Mouse (Mus musculus) testis, adult 2 months (tissue): Measurements from ENCODE around the gene Acot11. TPM values are rescaled to one million over a fixed set of nuclear protein-coding genes. Genes with fewer than 3 reads are reported as not detected.

Source experiments
- H3K27ac ChIP-seq: fragments of 200-500 bp; 2 replicates; pipeline ENCODE4 v1.5.1; 2012; ENCODE audit warnings: low read depth, low read length; ENCODE audit not compliant: control insufficient read depth, insufficient read depth
- H3K27me3 ChIP-seq: fragments of 200-500 bp; 2 replicates; pipeline ENCODE4 v1.6.1; 2012; ENCODE audit warnings: mild to moderate bottlenecking, low read length, moderate library complexity; ENCODE audit not compliant: control insufficient read depth, insufficient read depth
- H3K36me3 ChIP-seq: fragments of 200-500 bp; 2 replicates; pipeline ENCODE4 v1.6.1; 2012; ENCODE audit warnings: mild to moderate bottlenecking, low read length; ENCODE audit not compliant: control insufficient read depth, insufficient read depth
- H3K4me1 ChIP-seq: fragments of 200-500 bp; 2 replicates; pipeline ENCODE4 v1.6.1; 2012; ENCODE audit warnings: low read length; ENCODE audit not compliant: control insufficient read depth, insufficient read depth
- H3K4me3 ChIP-seq: fragments of 200-500 bp; 2 replicates; pipeline ENCODE4 v1.5.1; 2012; ENCODE audit warnings: low read depth, mild to moderate bottlenecking, low read length, moderate library complexity, mixed read lengths; ENCODE audit not compliant: control insufficient read depth
- CTCF ChIP-seq: fragments of 200-500 bp; IDR thresholded peaks from 2 replicates; pipeline ENCODE4 v1.5.1; 2012; ENCODE audit warnings: low read depth, mild to moderate bottlenecking, inconsistent platforms, low read length, moderate library complexity; ENCODE audit not compliant: control insufficient read depth, insufficient read depth, insufficient replicate concordance
- POLR2A ChIP-seq: fragments of 200-500 bp; IDR thresholded peaks from 2 replicates; pipeline ENCODE4 v1.6.1; 2012; ENCODE audit warnings: low read depth, mild to moderate bottlenecking, inconsistent platforms, low read length, moderate library complexity; ENCODE audit not compliant: control insufficient read depth
- polyA plus RNA-seq: library from polyadenylated mRNA; depleted of rRNA; stranded (reverse); fragments of >200 nt; gene quantifications from 2 replicates; pipeline ENCODE4 v1.2.3, GENCODE M21; 2012

Acot11 gene
- polyA plus RNA-seq, 1 experiment, result 0.93 TPM

- Histone ChIP-seq H3K27me3 (no peaks in the 10 kb centered on the region), H3K36me3 (no peaks in the 10 kb centered on the region), H3K27ac (no peak within 1 kb of the TSS), H3K4me3 (no peak within 1 kb of the TSS), H3K4me1 (no peaks in the 10 kb centered on the region)
- no peak for TF ChIP-seq CTCF
- TF ChIP-seq POLR2A, result no peak
These were observed 71.2 kb downstream of the Acot11 start, which contains the start of gene Fam151a for GRCm38 (mm10) chr4:106733636-106734035. Fam151a (plus strand) TSS chr4:106733889.

DNA sequence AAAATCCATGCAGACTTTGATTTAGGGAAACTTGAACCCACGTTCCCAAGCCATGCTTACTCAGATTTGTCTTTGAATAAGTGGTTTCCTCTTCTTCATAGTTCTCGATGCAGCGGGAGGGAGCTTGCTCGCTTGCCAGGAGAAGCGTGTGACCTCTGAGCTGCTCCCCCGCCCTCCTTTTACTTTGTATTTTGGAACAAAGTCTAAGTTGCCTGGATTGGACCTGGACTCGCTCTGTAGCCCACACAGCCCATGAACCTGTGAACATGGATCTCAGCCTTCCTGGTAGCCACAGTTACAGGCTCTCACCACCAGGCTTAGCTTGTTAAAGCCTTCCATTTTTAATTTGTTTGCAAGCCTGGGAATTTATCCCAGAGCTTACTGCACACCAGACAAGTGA lies 74.0 kb downstream of the Acot11 start, which contains the start of gene Mroh7:
Mroh7 (minus strand) TSS at position 112 of the 400 bp plus-strand sequence.
- H3K4me3 ChIP-seq, result no peak within 1 kb of the TSS
- H3K4me1 ChIP-seq, result no peaks in the 10 kb centered on the region
- TF ChIP-seq POLR2A (no peak), CTCF (no peak)
- no peaks in the 10 kb centered on the region for H3K27me3 ChIP-seq
- H3K27ac ChIP-seq, result no peak within 1 kb of the TSS
- H3K36me3 ChIP-seq, result no peaks in the 10 kb centered on the region

- Histone ChIP-seq H3K27me3 (no peaks in the 10 kb centered on the region), H3K36me3 (no peaks in the 10 kb centered on the region), H3K27ac (no peak overlapping the region), H3K4me1 (no peaks in the 10 kb centered on the region), H3K4me3 (no peak overlapping the region)
- TF ChIP-seq CTCF (no peak), POLR2A (no peak)
These were observed 84.2 kb downstream of the Acot11 start for GRCm38 (mm10) chr4:106720631-106721030.

DNA sequence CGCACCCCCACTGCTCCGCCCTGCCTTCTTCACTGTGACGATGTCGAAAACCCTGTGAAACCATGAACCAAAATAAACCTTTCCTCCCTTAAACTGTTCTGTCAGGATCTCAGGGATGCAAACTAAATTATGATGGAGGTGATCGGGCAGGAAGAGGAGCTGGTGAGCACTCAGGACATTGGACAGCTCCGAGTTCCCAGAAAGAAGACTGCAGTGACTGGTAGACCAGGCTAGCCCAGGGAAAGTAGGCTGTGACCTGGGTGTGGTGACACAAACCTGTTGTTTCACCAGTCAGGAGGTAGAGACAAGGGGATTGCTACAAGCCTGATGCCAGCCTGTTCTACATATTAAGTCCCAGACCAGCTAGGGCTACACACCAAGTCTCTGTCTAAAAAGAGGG lies 91.2 kb downstream of the Acot11 start:
- Histone ChIP-seq H3K27me3 (no peaks in the 10 kb centered on the region), H3K36me3 (no peaks in the 10 kb centered on the region), H3K4me3 (no peak overlapping the region), H3K4me1 (no peaks in the 10 kb centered on the region), H3K27ac (no peak overlapping the region)
- TF ChIP-seq POLR2A, result no peak

GRCm38 (mm10) chr4:106708408-106708807 lies 96.4 kb downstream of the Acot11 start:
- H3K27me3 ChIP-seq, result no peaks in the 10 kb centered on the region
- no peak overlapping the region for H3K4me3 ChIP-seq
- no peak for TF ChIP-seq POLR2A
- TF ChIP-seq CTCF, result peak; percentile 96
- H3K4me1 ChIP-seq, result peaks cover 2% of the 10 kb centered on the region
- no peaks in the 10 kb centered on the region for H3K36me3 ChIP-seq
- no peak overlapping the region for H3K27ac ChIP-seq

- Histone ChIP-seq H3K4me3 (no peak overlapping the region), H3K36me3 (no peaks in the 10 kb centered on the region), H3K4me1 (peaks cover 2% of the 10 kb centered on the region), H3K27ac (no peak overlapping the region), H3K27me3 (no peaks in the 10 kb centered on the region)
- no peak for TF ChIP-seq POLR2A
- TF ChIP-seq CTCF, result no peak
These were observed 96.8 kb downstream of the Acot11 start for GRCm38 (mm10) chr4:106707957-106708356.

- no peaks in the 10 kb centered on the region for H3K36me3 ChIP-seq
- H3K27me3 ChIP-seq, result no peaks in the 10 kb centered on the region
- TF ChIP-seq CTCF (no peak), POLR2A (no peak)
- peaks cover 2% of the 10 kb centered on the region for H3K4me1 ChIP-seq
- no peak overlapping the region for H3K4me3 ChIP-seq
- H3K27ac ChIP-seq, result no peak overlapping the region
These were observed 99.6 kb downstream of the Acot11 start for GRCm38 (mm10) chr4:106705096-106705665.

DNA sequence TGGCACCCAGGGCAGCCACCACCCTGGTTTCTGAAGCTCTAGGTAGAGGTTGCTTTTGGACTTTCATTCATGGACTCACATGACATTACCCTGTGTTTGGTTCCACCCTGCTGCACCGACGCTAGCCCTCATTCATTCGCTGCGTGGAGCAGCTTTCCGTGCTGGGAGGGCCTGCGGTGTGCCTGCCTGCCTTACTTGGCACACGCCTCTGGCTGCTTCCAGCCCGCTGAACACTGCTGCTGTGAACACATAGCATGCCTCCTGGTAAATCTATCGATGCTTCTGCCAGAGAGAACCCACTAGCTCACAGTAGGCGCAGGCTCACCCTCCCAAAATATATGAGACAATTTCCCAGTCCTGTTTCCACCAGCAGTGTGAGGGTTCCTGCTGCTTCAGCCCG lies 100.4 kb downstream of the Acot11 start:
- Histone ChIP-seq H3K27ac (no peak overlapping the region), H3K36me3 (no peaks in the 10 kb centered on the region), H3K4me1 (peaks cover 2% of the 10 kb centered on the region), H3K27me3 (no peaks in the 10 kb centered on the region), H3K4me3 (no peak overlapping the region)
- TF ChIP-seq CTCF, result no peak
